Mouse (Mus musculus) mouse embryonic stem cell (cell line): ENCODE results near the gene Zfp553.

Source experiments
- in situ Hi-C, 2 experiments: fragments of 300-500 bp; cut with MboI; formaldehyde crosslinking; loops; 1 replicate in 1 of 2; 3 replicates in 1 of 2; pipeline ENCODE4 v1.14.3; 2019 to 2020; ENCODE audit warnings: low sequenced_read_pairs in 2 of 2, low pct_unique_long_range_greater_than_20kb in 1 of 2, mixed read lengths in 1 of 2; ENCODE audit not compliant: unreplicated experiment in 1 of 2

Gene Zfp553

GRCm38 (mm10) chr7:127208553-127209438 lies 24.1 kb upstream of the Zfp553 start, which contains the start of gene Mylpf:
Gene Mylpf (plus strand): TSS chr7:127208890.
- in situ Hi-C loops, result no loop called here

- in situ Hi-C loops, result no loop called here
Observed at GRCm38 (mm10) chr7:127209851-127210250, 23.0 kb upstream of the Zfp553 start.

GRCm38 (mm10) chr7:127210266-127210665 lies 22.6 kb upstream of the Zfp553 start:
- in situ Hi-C loops, result no loop called here

GRCm38 (mm10) chr7:127211014-127211745 lies 21.7 kb upstream of the Zfp553 start:
- in situ Hi-C loops, result no loop called here

- in situ Hi-C loops, result no loop called here
Observed at GRCm38 (mm10) chr7:127212432-127213250, 20.2 kb upstream of the Zfp553 start.

- in situ Hi-C loops, result no loop called here
Observed at GRCm38 (mm10) chr7:127213485-127213884, 19.4 kb upstream of the Zfp553 start.

- in situ Hi-C loops, result no loop called here
Observed at GRCm38 (mm10) chr7:127213930-127214329, 18.9 kb upstream of the Zfp553 start.

GRCm38 (mm10) chr7:127214521-127214920 lies 18.3 kb upstream of the Zfp553 start:
- in situ Hi-C loops, result no loop called here

- in situ Hi-C loops, result no loop called here
Observed at GRCm38 (mm10) chr7:127214981-127215871, 17.6 kb upstream of the Zfp553 start.

GRCm38 (mm10) chr7:127216307-127216706 lies 16.6 kb upstream of the Zfp553 start:
- in situ Hi-C loops, result no loop called here

GRCm38 (mm10) chr7:127217475-127217874 lies 15.4 kb upstream of the Zfp553 start:
- in situ Hi-C loops, result no loop called here

GRCm38 (mm10) chr7:127217901-127218642 lies 14.8 kb upstream of the Zfp553 start:
- in situ Hi-C loops, result no loop called here

GRCm38 (mm10) chr7:127218670-127219069 lies 14.2 kb upstream of the Zfp553 start:
- in situ Hi-C loops, result no loop called here

- in situ Hi-C loops, result no loop called here
Observed at GRCm38 (mm10) chr7:127220440-127220839, 12.4 kb upstream of the Zfp553 start.

- in situ Hi-C loops, result no loop called here
Observed at GRCm38 (mm10) chr7:127223106-127223505, 9.8 kb upstream of the Zfp553 start.

GRCm38 (mm10) chr7:127223515-127224478 lies 9.1 kb upstream of the Zfp553 start:
- in situ Hi-C loops, result no loop called here
